Comparison of ENCODE assay signal across 7 mouse cellular contexts in the genomic region with DNA sequence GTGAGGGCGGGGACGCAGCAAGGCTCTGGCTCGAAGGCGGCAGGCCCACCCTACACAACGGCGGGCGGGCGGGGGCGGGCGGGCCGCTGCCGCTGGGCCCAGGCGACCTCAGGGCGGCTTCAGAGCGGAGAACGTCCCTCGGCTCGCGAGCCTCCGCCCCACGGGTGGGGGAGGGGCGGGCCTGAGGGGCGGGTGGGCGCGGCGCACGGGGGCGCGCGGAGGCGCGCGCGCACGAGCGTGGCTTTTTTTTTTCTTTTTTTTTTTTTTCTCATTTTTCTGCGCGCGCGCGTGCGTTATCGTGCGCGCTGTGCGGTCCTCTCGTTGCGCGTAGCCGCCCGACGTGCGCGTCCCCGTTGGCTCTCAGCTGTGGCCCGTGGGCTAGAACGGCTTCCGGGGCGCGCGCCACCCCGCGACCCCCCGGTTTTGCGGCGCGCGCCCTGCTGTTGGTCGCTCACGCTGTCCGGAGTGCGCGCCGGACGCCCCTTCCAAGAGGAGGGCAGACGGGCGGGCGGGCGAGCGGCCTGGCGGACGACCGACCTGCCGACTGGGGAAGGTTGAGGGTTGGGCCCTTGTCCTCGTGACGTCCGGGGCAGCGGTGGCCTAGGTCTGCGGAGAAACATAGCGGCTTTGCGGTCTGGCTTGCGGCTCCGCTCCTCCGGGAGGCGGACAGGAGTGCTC. TPM values are rescaled to one million over a fixed set of nuclear protein-coding genes. Genes with fewer than 3 reads are reported as not detected.
A peak's percentile ranks its signal among the peaks of the same experiment; 100 is the strongest.
DNase-seq lines count a peak whose midpoint lies in the region; ATAC-seq lines count a peak whose summit lies in the region.

No protein-coding gene starts in this region.

- WGBS in limb, embryonic 10.5 days, result 1% methylated on average over 91 of the region's 95 CpGs
- WGBS in midbrain, embryonic 12.5 days, result under 1% methylated on average over 70 of the region's 95 CpGs

- peak overlapping the region; percentile 99 for H3K27ac ChIP-seq in limb, embryonic 10.5 days
- peak overlapping the region; percentile 99 for H3K27ac ChIP-seq in midbrain, embryonic 12.5 days (replicated peaks)

- peak; percentile 90 for DNase-seq in adrenal gland, postnatal 10 days
- peak; percentile 86 for DNase-seq in embryo, embryonic 9.5 days (ENCODE audit: extremely low spot score)
- peak; percentile 77 for DNase-seq in kidney, adult 11 months
- DNase-seq in limb, embryonic 10.5 days (ENCODE audit: low spot score), result peak; percentile 89
- DNase-seq in skeletal muscle tissue, adult 2 months (ENCODE audit: low read depth, low spot score), result peak; percentile 50

- no peaks in the 10 kb centered on the region for H3K9me3 ChIP-seq in limb, embryonic 10.5 days (replicated peaks)
- no peaks in the 10 kb centered on the region for H3K9me3 ChIP-seq in midbrain, embryonic 12.5 days

- peak overlapping the region; percentile 82 for H3K4me2 ChIP-seq in midbrain, embryonic 12.5 days (replicated peaks)

- H3K36me3 ChIP-seq in limb, embryonic 10.5 days, result peaks cover 69% of the 10 kb centered on the region
- H3K36me3 ChIP-seq in midbrain, embryonic 12.5 days, result peaks cover 41% of the 10 kb centered on the region

- H3K4me3 ChIP-seq in limb, embryonic 10.5 days, result peak overlapping the region; percentile 93
- H3K4me3 ChIP-seq in midbrain, embryonic 12.5 days, result peak overlapping the region; percentile 59

- ATAC-seq in granulocyte monocyte progenitor cell, adult 5-6 weeks (replicated peaks; ENCODE audit: poor library complexity, severe bottlenecking), result peak; percentile 45
- peak; percentile 81 for ATAC-seq in midbrain, embryonic 12.5 days (ENCODE audit: low FRiP score, low read depth)

- H3K4me1 ChIP-seq in limb, embryonic 10.5 days, result peaks cover 22% of the 10 kb centered on the region
- peaks cover 32% of the 10 kb centered on the region for H3K4me1 ChIP-seq in midbrain, embryonic 12.5 days

- peak overlapping the region; percentile 77 for H3K9ac ChIP-seq in midbrain, embryonic 12.5 days (replicated peaks)

- no peaks in the 10 kb centered on the region for H3K27me3 ChIP-seq in limb, embryonic 10.5 days (ENCODE audit: low read depth, poor library complexity, severe bottlenecking)
- no peaks in the 10 kb centered on the region for H3K27me3 ChIP-seq in midbrain, embryonic 12.5 days

RNA-seq across cellular contexts. Expression of a gene that starts 0.8 kb away (rescaled TPM):
- total RNA-seq in adrenal gland, postnatal 10 days (2021), result 100 to 1,000 TPM; 108 to 129 TPM
- total RNA-seq in granulocyte monocyte progenitor cell, adult 5-6 weeks (2014; fragmentation: Nextera tagmentation), result 131 and 140 TPM in 2 replicates
- 119 and 145 TPM in 2 replicates for total RNA-seq in granulocyte monocyte progenitor cell, adult 5-6 weeks (2017)
- 170 and 173 TPM in 2 replicates for polyA plus RNA-seq in limb, embryonic 10.5 days (2016; fragmentation: Nextera tagmentation; extraction: Ambion mirVana)
- 175 and 178 TPM in 2 replicates for polyA plus RNA-seq in midbrain, embryonic 12.5 days (2016; fragmentation: Nextera tagmentation; extraction: Ambion mirVana)

RNA-seq across cellular contexts. Expression of a gene that starts 9.9 kb away (rescaled TPM):
- 100 to 1,000 TPM; 137 to 147 TPM for total RNA-seq in adrenal gland, postnatal 10 days (2021)
- total RNA-seq in granulocyte monocyte progenitor cell, adult 5-6 weeks (2014; fragmentation: Nextera tagmentation), result 252 and 261 TPM in 2 replicates
- 144 and 181 TPM in 2 replicates for total RNA-seq in granulocyte monocyte progenitor cell, adult 5-6 weeks (2017)
- polyA plus RNA-seq in limb, embryonic 10.5 days (2016; fragmentation: Nextera tagmentation; extraction: Ambion mirVana), result 124 and 127 TPM in 2 replicates
- polyA plus RNA-seq in midbrain, embryonic 12.5 days (2016; fragmentation: Nextera tagmentation; extraction: Ambion mirVana), result 83.7 and 86.3 TPM in 2 replicates

RNA-seq across cellular contexts. Expression of a gene that starts 27.0 kb away (rescaled TPM):
- total RNA-seq in adrenal gland, postnatal 10 days (2021), result 100 to 1,000 TPM; 124 to 156 TPM
- 80.9 and 90.2 TPM in 2 replicates for total RNA-seq in granulocyte monocyte progenitor cell, adult 5-6 weeks (2014; fragmentation: Nextera tagmentation)
- total RNA-seq in granulocyte monocyte progenitor cell, adult 5-6 weeks (2017), result 32.3 and 34.9 TPM in 2 replicates
- polyA plus RNA-seq in limb, embryonic 10.5 days (2016; fragmentation: Nextera tagmentation; extraction: Ambion mirVana), result 87.2 and 107 TPM in 2 replicates
- polyA plus RNA-seq in midbrain, embryonic 12.5 days (2016; fragmentation: Nextera tagmentation; extraction: Ambion mirVana), result 111 and 116 TPM in 2 replicates

RNA-seq across cellular contexts. Expression of a gene that starts 37.9 kb away (rescaled TPM):
- total RNA-seq in adrenal gland, postnatal 10 days (2021), result 100 to 1,000 TPM; 108 to 131 TPM
- total RNA-seq in granulocyte monocyte progenitor cell, adult 5-6 weeks (2014; fragmentation: Nextera tagmentation), result 0.38 TPM in 1 of 2 replicates, not detected in the other
- 0.05 and 0.09 TPM in 2 replicates for total RNA-seq in granulocyte monocyte progenitor cell, adult 5-6 weeks (2017)
- polyA plus RNA-seq in limb, embryonic 10.5 days (2016; fragmentation: Nextera tagmentation; extraction: Ambion mirVana), result 19.7 and 31.6 TPM in 2 replicates
- 42.2 and 44.0 TPM in 2 replicates for polyA plus RNA-seq in midbrain, embryonic 12.5 days (2016; fragmentation: Nextera tagmentation; extraction: Ambion mirVana)

RNA-seq across cellular contexts. Expression of a gene that starts 42.7 kb away (rescaled TPM):
- 10 to 100 TPM; 80.6 to 83.7 TPM for total RNA-seq in adrenal gland, postnatal 10 days (2021)
- total RNA-seq in granulocyte monocyte progenitor cell, adult 5-6 weeks (2014; fragmentation: Nextera tagmentation), result 294 and 388 TPM in 2 replicates
- total RNA-seq in granulocyte monocyte progenitor cell, adult 5-6 weeks (2017), result 284 and 334 TPM in 2 replicates
- polyA plus RNA-seq in limb, embryonic 10.5 days (2016; fragmentation: Nextera tagmentation; extraction: Ambion mirVana), result 255 and 288 TPM in 2 replicates
- 133 and 143 TPM in 2 replicates for polyA plus RNA-seq in midbrain, embryonic 12.5 days (2016; fragmentation: Nextera tagmentation; extraction: Ambion mirVana)

Comparison
In these comparisons a context has a peak if more than half of its experiments do, and no peak if none do; other contexts are left out.
1. Peak in every context shown above with its lines: DNase-seq, ATAC-seq, H3K4me3 ChIP-seq and H3K27ac ChIP-seq.